Mouse (Mus musculus): ENCODE measurements around the gene Gm8220. TPM values are rescaled to one million over a fixed set of nuclear protein-coding genes. Genes with fewer than 3 reads are reported as not detected.
"Not testable (repeated sequence)": the region's sequence is repeated elsewhere in the genome, so short reads cannot be mapped to it uniquely, and the experiment has no call there.

Gm8220 gene
- polyA plus RNA-seq (2015; fragmentation: Nextera tagmentation; extraction: Ambion mirVana), result not detected in 2 replicates

DNA sequence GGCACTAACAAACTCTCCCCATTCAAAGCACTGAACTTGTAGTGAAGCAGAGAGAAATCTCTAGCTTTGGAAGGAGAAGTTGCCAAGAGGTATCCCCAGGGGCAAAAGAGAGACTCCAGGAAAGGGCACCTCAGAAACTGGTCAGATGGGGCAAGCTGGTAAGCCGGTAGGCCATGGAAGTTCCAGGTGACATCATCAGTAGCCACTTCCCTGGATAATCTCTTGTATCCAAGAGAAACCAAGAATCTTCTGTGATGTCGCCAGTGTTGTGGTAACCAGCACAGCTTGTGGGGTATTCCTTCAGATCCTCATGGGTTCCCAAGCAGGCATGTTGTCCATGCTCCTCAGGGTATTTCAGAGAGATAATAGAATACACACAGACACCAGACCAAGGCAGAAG, at the start of gene Gm8220:
TSS of gene Gm8220 (plus strand) at position 301 of the 400 bp plus-strand sequence.
- H3K36me3 ChIP-seq; H3K9ac ChIP-seq; H3K4me1 ChIP-seq; H3K4me3 ChIP-seq; ATAC-seq (ENCODE audit: extremely low read depth, insufficient number of reproducible peaks, low FRiP score, low TSS enrichment); H3K9me3 ChIP-seq; H3K27ac ChIP-seq (replicated peaks); H3K27me3 ChIP-seq (replicated peaks); H3K4me2 ChIP-seq: not testable (repeated sequence)
- WGBS, result 59% methylated on average over 2 of the region's 2 CpGs

DNA sequence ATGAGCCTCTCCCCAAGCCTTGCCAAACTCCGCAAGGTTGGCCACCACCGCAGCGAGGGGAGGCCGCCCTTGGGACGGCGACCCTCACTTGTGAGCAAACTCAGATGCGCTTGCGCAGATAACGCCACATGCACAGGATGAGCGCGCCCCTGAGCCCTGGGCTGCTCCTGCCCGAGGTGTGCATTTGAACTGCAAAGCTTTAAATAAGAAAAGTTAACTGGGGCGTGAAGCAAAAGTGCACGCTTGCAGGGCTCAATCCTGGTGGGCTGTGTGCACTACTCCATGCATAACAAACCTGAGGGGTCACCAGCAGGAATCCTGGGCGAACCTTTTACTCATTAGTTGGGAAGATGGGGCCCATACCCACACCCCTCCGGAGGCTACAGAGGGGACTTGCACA, 37.3 kb upstream of the Gm8220 start:
- no peak overlapping the region for H3K27ac ChIP-seq (replicated peaks)
- H3K4me3 ChIP-seq, result no peak overlapping the region
- H3K9ac ChIP-seq, result no peak overlapping the region
- H3K36me3 ChIP-seq, result no peaks in the 10 kb centered on the region
- WGBS, result 78% methylated on average over 16 of the region's 16 CpGs
- no peaks in the 10 kb centered on the region for H3K4me1 ChIP-seq
- H3K4me2 ChIP-seq, result no peak overlapping the region
- no peaks in the 10 kb centered on the region for H3K27me3 ChIP-seq (replicated peaks)
- ATAC-seq (ENCODE audit: extremely low read depth, insufficient number of reproducible peaks, low FRiP score, low TSS enrichment), result no peak
- H3K9me3 ChIP-seq, result peaks cover 10% of the 10 kb centered on the region; the same call in 1 of the 2 replicates

DNA sequence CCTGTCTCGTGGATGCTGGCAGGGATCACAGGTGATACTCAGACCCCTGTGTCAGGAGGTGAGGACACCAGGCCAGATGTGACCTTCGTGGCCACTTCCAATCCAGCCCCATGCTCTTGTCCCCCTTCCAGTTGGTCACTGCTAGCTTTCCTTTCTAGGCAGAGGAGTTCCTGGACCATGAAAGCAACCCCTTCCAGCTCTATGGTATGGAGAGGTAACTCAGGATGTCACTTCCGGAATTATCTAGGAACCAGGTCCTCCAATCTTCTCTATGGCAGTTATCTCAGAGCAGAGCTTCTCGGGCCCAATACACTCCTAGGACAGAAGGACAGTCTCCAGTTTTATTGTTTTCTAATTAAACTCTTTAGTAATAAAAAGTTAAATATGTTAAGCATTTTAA, 26.7 kb downstream of the Gm8220 start:
- not testable (repeated sequence) for H3K4me1 ChIP-seq; ATAC-seq (ENCODE audit: extremely low read depth, insufficient number of reproducible peaks, low FRiP score, low TSS enrichment); H3K4me2 ChIP-seq

DNA sequence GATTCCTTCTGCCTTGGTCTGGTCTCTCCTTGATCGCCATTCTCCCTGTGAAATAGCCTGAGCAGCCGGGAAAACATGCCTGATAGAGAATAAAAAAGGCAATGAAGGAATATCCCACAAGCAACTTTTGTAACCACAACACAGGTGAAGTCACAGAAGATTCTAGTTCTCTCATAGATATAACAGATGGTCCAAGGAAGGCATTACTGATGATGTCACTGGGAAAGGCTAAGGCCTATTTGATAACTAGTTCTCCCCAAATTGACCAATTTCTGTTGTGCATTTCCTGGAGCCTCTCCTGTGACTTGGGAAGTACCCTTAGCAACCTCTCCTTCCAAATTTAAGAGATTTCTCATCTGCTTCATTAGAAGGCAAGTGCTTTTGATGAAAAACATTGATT, 53.1 kb downstream of the Gm8220 start, which contains the start of gene Gm5930:
TSS of gene Gm5930 (minus strand) at position 101 of the 400 bp plus-strand sequence.
- not testable (repeated sequence) for H3K4me2 ChIP-seq; ATAC-seq (ENCODE audit: extremely low read depth, insufficient number of reproducible peaks, low FRiP score, low TSS enrichment); H3K27ac ChIP-seq (replicated peaks); H3K4me1 ChIP-seq; H3K4me3 ChIP-seq; H3K9me3 ChIP-seq; H3K9ac ChIP-seq; H3K36me3 ChIP-seq; H3K27me3 ChIP-seq (replicated peaks)
- no CpG with 5 or more reads among the region's 2 CpGs for WGBS

More for the DNA sequence above, 26.7 kb downstream of the Gm8220 start:
- H3K9me3 ChIP-seq; H3K36me3 ChIP-seq; H3K27ac ChIP-seq (replicated peaks); H3K27me3 ChIP-seq (replicated peaks); H3K4me3 ChIP-seq; H3K9ac ChIP-seq: not testable (repeated sequence)
- 72% methylated on average over 4 of the region's 4 CpGs for WGBS

Other genes starting within 250 kb of the Gm8220 start
- gene Ear2, start 182.9 kb upstream of the Gm8220 start, polyA plus RNA-seq (2015; fragmentation: Nextera tagmentation; extraction: Ambion mirVana), result 0.29 TPM in 1 of 2 replicates, not detected in the other
- not detected in 2 replicates for gene Gm3327, start 161.7 kb upstream of the Gm8220 start, polyA plus RNA-seq (2015; fragmentation: Nextera tagmentation; extraction: Ambion mirVana)
- gene Gm8212, start 87.9 kb upstream of the Gm8220 start, polyA plus RNA-seq (2015; fragmentation: Nextera tagmentation; extraction: Ambion mirVana), result not detected in 2 replicates
- not detected in 2 replicates for gene 4930503E14Rik, start 72.3 kb upstream of the Gm8220 start, polyA plus RNA-seq (2015; fragmentation: Nextera tagmentation; extraction: Ambion mirVana)
- gene Gm5930, start 53.0 kb downstream of the Gm8220 start, polyA plus RNA-seq (2015; fragmentation: Nextera tagmentation; extraction: Ambion mirVana), result not detected in 2 replicates
- not detected in 2 replicates for gene Gm8229, start 79.8 kb downstream of the Gm8220 start, polyA plus RNA-seq (2015; fragmentation: Nextera tagmentation; extraction: Ambion mirVana)
- gene Gm3371, start 125.1 kb downstream of the Gm8220 start, polyA plus RNA-seq (2015; fragmentation: Nextera tagmentation; extraction: Ambion mirVana), result not detected in 2 replicates
- gene Gm8232, start 148.1 kb downstream of the Gm8220 start, polyA plus RNA-seq (2015; fragmentation: Nextera tagmentation; extraction: Ambion mirVana), result not detected in 2 replicates
- not detected in 2 replicates for gene BC061237, start 206.9 kb downstream of the Gm8220 start, polyA plus RNA-seq (2015; fragmentation: Nextera tagmentation; extraction: Ambion mirVana)
- gene Gm17093, start 232.7 kb downstream of the Gm8220 start, polyA plus RNA-seq (2015; fragmentation: Nextera tagmentation; extraction: Ambion mirVana), result not detected in 2 replicates

All from heart, embryonic 13.5 days (tissue).